Mouse (Mus musculus): ENCODE measurements around the gene Cda.
A peak's percentile ranks its signal among the peaks of the same experiment; 100 is the strongest.
"Not testable (repeated sequence)": the region's sequence is repeated elsewhere in the genome, so short reads cannot be mapped to it uniquely, and the experiment has no call there.

Cda gene

DNA sequence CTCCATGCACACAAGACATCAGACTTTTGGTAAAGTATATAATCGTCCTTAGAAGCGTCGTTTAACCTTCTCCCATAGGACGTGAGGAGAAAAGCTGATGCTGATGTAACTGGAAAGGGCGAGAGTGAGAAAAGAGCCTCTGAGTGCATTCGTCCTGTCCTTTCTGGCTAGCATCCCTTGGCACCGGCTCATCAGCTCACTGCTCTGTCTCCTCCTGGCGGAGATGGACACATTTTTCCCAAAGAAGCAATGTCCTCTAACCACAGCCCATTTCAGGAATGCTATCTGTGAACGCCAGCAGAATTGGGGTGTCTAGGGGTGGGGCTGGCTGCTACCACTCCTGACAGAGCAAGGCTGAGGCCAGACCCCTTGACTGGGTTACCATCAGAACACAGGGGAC is 36.1 kb downstream of the Cda start:
- no peak for DNase-seq

GRCm38 (mm10) chr4:138330264-138330671 is 37.5 kb downstream of the Cda start:
- DNase-seq, result no peak

GRCm38 (mm10) chr4:138327891-138328470 is 39.8 kb downstream of the Cda start:
- DNase-seq, result no peak

- not testable (repeated sequence) for DNase-seq
These were observed 40.6 kb downstream of the Cda start for GRCm38 (mm10) chr4:138327155-138327554.

DNA sequence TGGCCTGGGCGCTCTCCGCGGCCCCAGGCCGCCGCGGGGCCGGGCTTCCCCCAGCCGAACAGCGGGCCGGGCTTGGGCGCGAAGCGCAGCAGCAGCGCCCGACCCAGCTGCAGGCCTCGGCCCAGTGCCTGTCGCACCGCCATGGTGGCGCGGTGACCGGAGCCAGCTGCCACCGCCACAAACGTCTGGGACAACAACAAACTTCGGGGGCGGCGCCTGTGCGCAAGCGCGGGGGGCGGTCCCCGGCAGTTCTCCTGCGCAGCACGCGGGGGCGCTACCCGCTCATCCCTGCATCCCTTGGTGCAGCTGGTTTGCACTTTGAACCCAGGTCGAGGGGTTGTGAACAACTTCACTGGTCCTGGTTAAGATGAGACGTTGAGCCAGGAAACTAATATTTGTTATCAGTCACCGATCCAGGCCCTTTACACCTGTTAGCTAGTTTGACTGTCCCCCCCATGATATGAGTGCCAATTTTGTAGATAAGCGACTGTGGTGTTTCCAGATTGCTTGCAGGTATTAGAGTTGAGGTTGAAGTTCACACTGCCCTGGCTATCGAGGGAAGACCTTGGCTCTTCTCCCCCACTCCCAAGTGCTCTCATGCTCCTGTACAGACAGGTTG is 41.6 kb downstream of the Cda start, which contains the start of gene Pink1:
Gene Pink1 (minus strand): TSS at position 231 of the 619 bp plus-strand sequence.
- DNase-seq, result peak; percentile 95

GRCm38 (mm10) chr4:138325466-138326076 is 42.2 kb downstream of the Cda start:
- peak; percentile 97 for DNase-seq

- DNase-seq, result no peak
These were observed 43.3 kb downstream of the Cda start for GRCm38 (mm10) chr4:138324451-138324850.

DNA sequence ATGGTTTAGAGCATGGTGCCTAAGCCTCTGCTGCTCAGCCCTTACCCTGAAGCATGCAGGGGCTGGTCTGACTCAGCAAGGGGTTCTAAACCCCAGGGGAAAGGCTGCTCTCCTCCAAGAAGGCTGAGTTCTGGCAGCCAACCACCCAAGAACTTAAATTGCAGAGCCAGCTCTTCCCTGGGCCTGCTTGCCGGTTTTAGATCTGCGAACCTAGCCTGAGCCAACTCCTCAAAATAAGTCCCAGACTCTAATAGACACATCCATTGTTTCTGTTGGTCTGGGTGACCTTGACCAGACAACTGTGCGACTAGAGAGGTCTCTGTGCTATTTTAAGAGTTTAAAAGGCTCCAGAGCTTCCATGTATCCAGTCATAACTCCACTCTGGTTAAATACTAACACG is 44.0 kb downstream of the Cda start:
- no peak for DNase-seq

- DNase-seq, result no peak
These were observed 45.1 kb downstream of the Cda start for GRCm38 (mm10) chr4:138322692-138323091.

GRCm38 (mm10) chr4:138321488-138321887 is 46.3 kb downstream of the Cda start:
- DNase-seq, result no peak

DNA sequence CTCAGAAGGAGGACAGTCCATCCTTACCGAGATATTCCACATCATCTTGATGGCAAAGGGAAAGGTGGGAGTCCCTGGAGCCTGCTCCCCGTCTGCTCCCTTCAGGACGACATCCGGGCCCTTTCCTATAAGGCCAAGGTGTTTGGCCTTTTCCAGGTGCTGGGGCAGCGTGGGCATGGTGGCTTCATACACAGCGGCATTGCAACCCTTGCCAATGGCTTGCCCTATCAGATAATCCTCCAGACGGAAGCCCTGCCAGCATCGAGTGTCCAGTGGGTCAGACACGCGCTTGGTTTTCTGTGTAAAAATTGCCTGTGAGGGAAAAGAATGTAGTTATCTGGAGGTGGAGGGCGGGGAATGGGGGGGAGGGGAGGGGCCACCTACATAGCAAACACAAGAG is 47.1 kb downstream of the Cda start:
- DNase-seq, result no peak

GRCm38 (mm10) chr4:138319508-138319907 is 48.3 kb downstream of the Cda start:
- peak; percentile 92 for DNase-seq

GRCm38 (mm10) chr4:138318509-138319266 is 49.1 kb downstream of the Cda start:
- DNase-seq, result peak; percentile 71

GRCm38 (mm10) chr4:138316369-138316768 is 51.4 kb downstream of the Cda start:
- DNase-seq, result no peak

- no peak for DNase-seq
These were observed 52.0 kb downstream of the Cda start for GRCm38 (mm10) chr4:138315781-138316180.

DNA sequence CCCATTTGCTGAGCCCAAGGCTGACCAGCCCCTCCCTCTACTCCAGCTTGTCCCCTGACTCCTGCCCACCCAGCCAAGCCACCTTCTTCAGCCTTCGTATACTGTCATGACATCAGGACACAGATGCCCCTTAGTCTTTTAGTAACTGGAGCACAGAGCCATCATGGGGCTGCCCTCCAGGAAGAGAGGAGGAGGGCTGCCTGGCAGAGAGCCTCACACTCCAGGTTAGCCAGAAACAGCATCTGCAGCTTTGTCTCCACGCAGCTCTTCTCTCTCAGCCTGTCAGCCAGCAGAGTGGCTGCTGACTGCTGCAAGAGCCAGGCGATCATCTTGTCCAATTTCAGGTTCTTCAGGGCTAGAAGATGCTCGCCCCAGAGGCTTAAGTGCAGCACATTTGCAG is 54.0 kb downstream of the Cda start:
- peak; percentile 14 for DNase-seq

- DNase-seq, result no peak
These were observed 54.8 kb downstream of the Cda start for GRCm38 (mm10) chr4:138313021-138313420.

- no peak for DNase-seq
These were observed 55.7 kb downstream of the Cda start for GRCm38 (mm10) chr4:138312105-138312504.

- DNase-seq, result peak; percentile 69
These were observed 56.2 kb downstream of the Cda start for GRCm38 (mm10) chr4:138311595-138311994.

- DNase-seq, result peak; percentile 20
These were observed 57.4 kb downstream of the Cda start for GRCm38 (mm10) chr4:138310311-138310910.

- DNase-seq, result peak; percentile 30
These were observed 60.1 kb downstream of the Cda start for GRCm38 (mm10) chr4:138307739-138308138.

DNA sequence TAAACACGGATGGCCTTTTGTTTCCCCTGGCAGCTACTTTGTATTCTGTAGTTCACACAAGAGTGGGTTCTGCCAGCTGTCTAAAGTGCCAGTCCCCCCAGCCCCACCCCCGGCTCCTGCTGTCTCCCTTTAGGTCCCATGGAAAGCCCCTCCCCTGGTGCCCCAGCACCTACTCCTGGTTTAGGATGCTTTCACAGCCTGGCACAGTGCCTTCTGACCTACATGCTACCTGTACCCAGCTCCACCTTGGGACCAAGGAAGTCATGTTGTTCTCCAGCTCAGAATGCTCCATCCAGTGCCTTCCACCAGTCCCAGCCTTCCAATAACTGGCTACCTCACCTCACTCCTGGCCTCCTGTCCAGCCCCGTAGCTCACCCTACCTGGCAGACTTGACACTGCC is 60.8 kb downstream of the Cda start:
- DNase-seq, result peak; percentile 26
